10 mouse cellular contexts compared by ENCODE assay signal in the genomic region with DNA sequence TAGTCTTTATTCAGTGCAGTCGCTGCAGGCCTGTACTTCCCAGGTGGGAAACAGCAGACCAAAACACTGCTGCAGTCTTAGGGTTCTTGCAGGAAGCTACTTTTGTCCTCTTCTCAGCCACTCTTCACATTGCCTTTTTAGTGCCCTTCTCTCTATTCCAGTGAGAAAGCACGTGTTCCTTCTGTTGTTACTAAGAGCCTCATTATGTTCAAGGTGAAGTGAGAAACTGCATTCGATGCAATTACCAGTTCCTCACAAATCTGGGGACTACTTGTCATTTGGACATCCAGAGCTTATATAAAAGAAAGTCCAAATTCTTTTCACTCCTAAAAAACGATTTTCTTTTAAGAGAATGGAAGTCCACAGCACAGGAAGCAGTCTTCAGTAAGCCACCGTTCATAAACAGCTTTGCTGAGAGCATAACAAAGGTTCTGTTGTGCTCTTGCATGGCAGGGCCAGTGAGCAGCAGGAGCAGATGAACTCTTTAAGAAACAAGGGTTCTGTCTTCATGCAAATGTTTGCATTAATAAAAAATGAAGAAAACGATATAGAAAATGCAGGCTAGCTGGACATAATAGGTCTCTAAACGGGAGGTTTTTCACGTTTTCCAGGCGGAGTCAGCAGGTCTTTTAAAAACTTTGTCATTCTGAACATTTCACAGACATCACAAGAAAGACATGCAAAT. TPM values are rescaled to one million over a fixed set of nuclear protein-coding genes. Genes with fewer than 3 reads are reported as not detected.
DNase-seq lines count a peak whose midpoint lies in the region; ATAC-seq and TF ChIP-seq lines count a peak whose summit lies in the region.
"Had no signal": no experiment of that assay in that cellular context is flagged by ENCODE, and none has a peak within 500 bp of the region (broad histone marks: within the 10 kb centered on the region; RNA-seq: fewer than 3 reads in every experiment).

No protein-coding gene starts in this region.

- no peak for DNase-seq in heart, adult 2 months
- peak; percentile 45 for DNase-seq in embryo, embryonic 10.5 days (ENCODE audit: low spot score)
- no peak for DNase-seq in hindbrain, embryonic 10.5 days (ENCODE audit: low spot score)
- no peak for DNase-seq in left cerebral cortex, adult 18-20 months (ENCODE audit: low spot score in 2 of 2)
- DNase-seq in T-cell, adult 2 months (ENCODE audit: low spot score): no peak
- DNase-seq: layer of hippocampus, adult 9-11 months had no signal

- 41% methylated on average over 9 of the region's 9 CpGs for WGBS in heart, embryonic 16.5 days
- WGBS in heart, adult 2 months: 49% methylated on average over 9 of the region's 9 CpGs
- 23% methylated on average over 9 of the region's 9 CpGs for WGBS in hindbrain, embryonic 10.5 days
- 4% methylated on average over 9 of the region's 9 CpGs for WGBS in midbrain, embryonic 16.5 days

- H3K9ac ChIP-seq in heart, embryonic 16.5 days (ENCODE audit: low read length): 0 out of 2 replicates have a peak overlapping the region, but pooled peaks have one; percentile 16
- H3K9ac ChIP-seq in heart, adult 2 months (ENCODE audit: low read depth, low read length): no peak overlapping the region
- no peak overlapping the region for H3K9ac ChIP-seq in midbrain, embryonic 16.5 days (ENCODE audit: low read depth, low read length)
- H3K9ac ChIP-seq: liver, embryonic 14.5 days had no signal

- no peak for TF ChIP-seq POLR2A in heart, adult 2 months (IDR thresholded peaks at IDR 0.05; ENCODE audit: insufficient read depth, low read depth, low read length)

- no peak for TF ChIP-seq EP300 in heart, adult 2 months (IDR thresholded peaks at IDR 0.05; ENCODE audit: insufficient read depth, low read depth, low read length)

- no peaks in the 10 kb centered on the region for H3K79me2 ChIP-seq in heart, adult 2 months (replicated peaks; ENCODE audit: control insufficient read depth, insufficient read depth, low read length)

- H3K4me1 ChIP-seq in heart, embryonic 16.5 days (ENCODE audit: control insufficient read depth, insufficient read depth, low read length): peaks cover 19% of the 10 kb centered on the region
- no peaks in the 10 kb centered on the region; the same call in 1 of the 2 replicates for H3K4me1 ChIP-seq in heart, adult 2 months (ENCODE audit: control insufficient read depth, insufficient read depth, low read length)
- peaks cover 44% of the 10 kb centered on the region for H3K4me1 ChIP-seq in hindbrain, embryonic 10.5 days (replicated peaks)
- peaks cover 24% of the 10 kb centered on the region for H3K4me1 ChIP-seq in midbrain, embryonic 16.5 days (ENCODE audit: control insufficient read depth, insufficient read depth, low read length)

- no peak for TF ChIP-seq CTCF in heart, adult 2 months (IDR thresholded peaks at IDR 0.05)

- H3K27me3 ChIP-seq in heart, embryonic 16.5 days (ENCODE audit: control insufficient read depth, insufficient read depth, low read length): no peaks in the 10 kb centered on the region
- no peaks in the 10 kb centered on the region for H3K27me3 ChIP-seq in heart, adult 2 months (ENCODE audit: control insufficient read depth, insufficient read depth, low read length)
- no peaks in the 10 kb centered on the region for H3K27me3 ChIP-seq in hindbrain, embryonic 10.5 days (ENCODE audit: insufficient read depth, poor library complexity, severe bottlenecking)
- H3K27me3 ChIP-seq in midbrain, embryonic 16.5 days (ENCODE audit: control insufficient read depth, insufficient read depth, low read depth, low read length): no peaks in the 10 kb centered on the region

- intact Hi-C loops in heart, adult 2 months (cut with DNase I): no loop called here

- H3K9me3 ChIP-seq in heart, embryonic 16.5 days (replicated peaks; ENCODE audit: control insufficient read depth, low read length): no peaks in the 10 kb centered on the region
- no peaks in the 10 kb centered on the region for H3K9me3 ChIP-seq in hindbrain, embryonic 10.5 days
- H3K9me3 ChIP-seq in midbrain, embryonic 16.5 days (replicated peaks; ENCODE audit: control insufficient read depth, low read length, poor library complexity, severe bottlenecking): no peaks in the 10 kb centered on the region

- H3K4me2 ChIP-seq in heart, embryonic 16.5 days (ENCODE audit: low read depth, low read length): no peak overlapping the region
- peak overlapping the region; percentile 28 for H3K4me2 ChIP-seq in midbrain, embryonic 16.5 days (ENCODE audit: low read length)

- peak overlapping the region; percentile 39; the same call in 1 of the 2 replicates for H3K27ac ChIP-seq in heart, embryonic 16.5 days (ENCODE audit: low read length)
- H3K27ac ChIP-seq in heart, adult 2 months: no peak overlapping the region
- H3K27ac ChIP-seq in hindbrain, embryonic 10.5 days: peak overlapping the region; percentile 84
- H3K27ac ChIP-seq in midbrain, embryonic 16.5 days (ENCODE audit: low read length): peak overlapping the region; percentile 31
- H3K27ac ChIP-seq: liver, embryonic 14.5 days had no signal

- H3K36me3 ChIP-seq in heart, embryonic 16.5 days (ENCODE audit: control insufficient read depth, insufficient read depth): no peaks in the 10 kb centered on the region
- peaks cover 2% of the 10 kb centered on the region; the same call in 1 of the 2 replicates for H3K36me3 ChIP-seq in heart, adult 2 months (ENCODE audit: control insufficient read depth, insufficient read depth, low read length)
- no peaks in the 10 kb centered on the region for H3K36me3 ChIP-seq in hindbrain, embryonic 10.5 days
- no peaks in the 10 kb centered on the region for H3K36me3 ChIP-seq in midbrain, embryonic 16.5 days (ENCODE audit: control insufficient read depth, insufficient read depth, low read length)

- ATAC-seq in heart, embryonic 16.5 days (replicated peaks; ENCODE audit: extremely low read depth, insufficient read depth, low FRiP score): no peak
- ATAC-seq in midbrain, embryonic 16.5 days: peak; percentile 78
- ATAC-seq in erythroid progenitor cell, adult 5-6 weeks (replicated peaks; ENCODE audit: low FRiP score, poor library complexity, severe bottlenecking): no peak

- H3K4me3 ChIP-seq in heart, embryonic 16.5 days (ENCODE audit: low read length): no peak overlapping the region
- no peak overlapping the region for H3K4me3 ChIP-seq in heart, adult 2 months
- 0 out of 2 replicates have a peak overlapping the region, but pooled peaks have one; percentile 20 for H3K4me3 ChIP-seq in hindbrain, embryonic 10.5 days
- no peak overlapping the region for H3K4me3 ChIP-seq in midbrain, embryonic 16.5 days (ENCODE audit: low read depth, low read length)

RNA-seq across cellular contexts. Expression of a gene that starts 14.4 kb away (rescaled TPM):
- polyA plus RNA-seq in heart, embryonic 16.5 days (2015; fragmentation: Nextera tagmentation; extraction: Ambion mirVana): 42.9 and 46.0 TPM in 2 replicates
- total RNA-seq in heart, adult 2 months (2021): 10 to 100 TPM in 1 of 2 experiments, 1 to 10 TPM in 1; 8.4 to 13.2 TPM
- 14.7 and 18.4 TPM in 2 replicates for polyA plus RNA-seq in heart, adult 2 months (2012; rRNA removed)
- polyA plus RNA-seq in hindbrain, embryonic 10.5 days (2016; fragmentation: Nextera tagmentation; extraction: Ambion mirVana): 86.4 and 96.7 TPM in 2 replicates
- polyA plus RNA-seq in midbrain, embryonic 16.5 days (2015; fragmentation: Nextera tagmentation; extraction: Ambion mirVana): 173 and 178 TPM in 2 replicates
- 1.4 and 3.8 TPM in 2 replicates for total RNA-seq in erythroid progenitor cell, adult 5-6 weeks (2015; ENCODE audit: low replicate concordance)
- total RNA-seq in erythroid progenitor cell, adult 5-6 weeks (2017; ENCODE audit: low replicate concordance): 1.2 and 4.0 TPM in 2 replicates
- 100 to 1,000 TPM in 1 of 2 experiments, 10 to 100 TPM in 1; 92.1 to 103 TPM for total RNA-seq in left cerebral cortex, adult 18-20 months (2021)

RNA-seq across cellular contexts. Expression of a gene that starts 27.3 kb away (rescaled TPM):
- polyA plus RNA-seq in heart, embryonic 16.5 days (2015; fragmentation: Nextera tagmentation; extraction: Ambion mirVana): 3.9 and 4.5 TPM in 2 replicates
- 10 to 100 TPM; 10.6 to 12.3 TPM for total RNA-seq in heart, adult 2 months (2021)
- 3.8 and 6.7 TPM in 2 replicates for polyA plus RNA-seq in heart, adult 2 months (2012; rRNA removed)
- 6.4 and 7.6 TPM in 2 replicates for polyA plus RNA-seq in hindbrain, embryonic 10.5 days (2016; fragmentation: Nextera tagmentation; extraction: Ambion mirVana)
- 3.6 and 5.0 TPM in 2 replicates for polyA plus RNA-seq in midbrain, embryonic 16.5 days (2015; fragmentation: Nextera tagmentation; extraction: Ambion mirVana)
- 0.42 and 1.1 TPM in 2 replicates for total RNA-seq in erythroid progenitor cell, adult 5-6 weeks (2015; ENCODE audit: low replicate concordance)
- 0.51 and 2.6 TPM in 2 replicates for total RNA-seq in erythroid progenitor cell, adult 5-6 weeks (2017; ENCODE audit: low replicate concordance)
- 10 to 100 TPM; 21.0 to 23.1 TPM for total RNA-seq in left cerebral cortex, adult 18-20 months (2021)
